Mouse (Mus musculus) midbrain, embryonic 12.5 days (tissue): ENCODE data around the gene Gm20388. TPM values are rescaled to one million over a fixed set of nuclear protein-coding genes. Genes with fewer than 3 reads are reported as not detected.

Source experiments
- ATAC-seq: fragments of 200-750 bp; cut with Nextera tagmentation; 2 replicates; pipeline ENCODE4 v1.8.0; 2017; ENCODE audit warnings: low read depth, moderate TSS enrichment, moderate library complexity; ENCODE audit not compliant: low FRiP score
- H3K27ac ChIP-seq: fragments of 300-500 bp; sonication (generic); replicated peaks from 2 replicates; pipeline ENCODE4 v1.5.1; 2016; ENCODE audit warnings: mild to moderate bottlenecking
- H3K27me3 ChIP-seq: fragments of 300-500 bp; sonication (generic); 2 replicates; pipeline ENCODE4 v1.6.1; 2016; ENCODE audit warnings: mild to moderate bottlenecking
- H3K36me3 ChIP-seq: fragments of 300-500 bp; sonication (generic); 2 replicates; pipeline ENCODE4 v1.6.1; 2016
- H3K4me1 ChIP-seq: fragments of 300-500 bp; sonication (generic); 2 replicates; pipeline ENCODE4 v1.6.1; 2016
- H3K4me2 ChIP-seq: fragments of 300-500 bp; sonication (generic); replicated peaks from 2 replicates; pipeline ENCODE4 v1.6.1; 2016; ENCODE audit warnings: mild to moderate bottlenecking, moderate library complexity
- H3K4me3 ChIP-seq: fragments of 300-500 bp; sonication (generic); 2 replicates; pipeline ENCODE4 v1.5.1; 2016; ENCODE audit warnings: mild to moderate bottlenecking
- H3K9ac ChIP-seq: fragments of 300-500 bp; sonication (generic); replicated peaks from 2 replicates; pipeline ENCODE4 v1.6.1; 2016; ENCODE audit warnings: mild to moderate bottlenecking, moderate library complexity
- H3K9me3 ChIP-seq: fragments of 300-500 bp; sonication (generic); 2 replicates; pipeline ENCODE4 v1.6.1; 2016; ENCODE audit warnings: mild to moderate bottlenecking
- WGBS: fragments of 180-500 bp; shearing (Covaris S2); methylation state at CpG from one replicate; pipeline ENCODE4 v1.1.7; 2016; 5-methylcytosine and 5-hydroxymethylcytosine counted together
- polyA plus RNA-seq: library from polyadenylated mRNA; unstranded; fragments of >200 nt; fragmentation: Nextera tagmentation; extraction: Ambion mirVana; gene quantifications from 2 replicates; pipeline ENCODE4 v1.2.1, GENCODE M21; 2016

The Gm20388 gene
- polyA plus RNA-seq, 1 experiment from 2014 or later, result not detected

DNA sequence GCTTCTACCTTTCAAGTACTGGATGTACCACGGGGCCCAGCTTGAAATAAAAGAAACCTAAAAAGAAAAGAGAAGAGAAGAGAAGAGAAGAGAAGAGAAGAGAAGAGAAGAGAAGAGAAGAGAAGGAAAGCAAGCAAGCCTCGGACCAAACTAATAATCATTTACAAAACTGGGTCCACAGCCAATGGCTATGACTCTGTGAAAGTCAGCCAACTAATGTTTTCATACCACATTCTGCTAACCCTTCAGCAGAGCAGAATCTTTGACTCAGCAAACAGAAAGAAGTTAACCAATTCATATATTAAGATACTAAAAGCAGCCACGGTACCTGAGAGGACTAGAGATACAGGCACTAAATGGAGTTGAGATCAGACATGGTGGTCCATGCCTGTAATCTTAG is 3381.6 kb downstream of the Gm20388 start:
- ATAC-seq, result no peak
- no peaks in the 10 kb centered on the region for H3K4me1 ChIP-seq
- no peak overlapping the region for H3K4me2 ChIP-seq
- H3K9me3 ChIP-seq, result no peaks in the 10 kb centered on the region
- no peaks in the 10 kb centered on the region for H3K27me3 ChIP-seq
- H3K9ac ChIP-seq, result no peak overlapping the region
- no peak overlapping the region for H3K4me3 ChIP-seq
- 92% methylated on average over 3 of the region's 3 CpGs for WGBS
- no peak overlapping the region for H3K27ac ChIP-seq
- peaks cover 60% of the 10 kb centered on the region for H3K36me3 ChIP-seq

DNA sequence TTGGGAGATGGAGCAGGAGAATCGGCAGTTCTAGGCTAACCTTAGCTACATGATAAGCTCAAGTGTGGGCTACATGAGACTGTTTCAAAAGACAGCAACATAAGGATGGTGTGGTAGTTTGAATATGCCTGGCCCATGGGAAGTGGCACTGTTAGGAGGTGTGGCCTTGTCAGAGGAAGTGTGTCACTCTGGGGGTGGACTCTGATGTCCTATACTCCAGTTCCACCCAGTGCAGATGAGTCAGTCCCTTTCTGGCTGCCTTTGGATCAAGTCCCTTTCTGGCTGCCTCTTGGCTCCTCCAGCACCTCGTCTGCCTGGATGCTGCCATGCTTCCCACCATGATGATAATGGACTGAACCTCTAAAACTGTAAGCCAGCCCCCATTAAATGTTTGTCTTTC is 3382.1 kb downstream of the Gm20388 start:
- 95% methylated on average over 2 of the region's 2 CpGs for WGBS
- ATAC-seq, result no peak

DNA sequence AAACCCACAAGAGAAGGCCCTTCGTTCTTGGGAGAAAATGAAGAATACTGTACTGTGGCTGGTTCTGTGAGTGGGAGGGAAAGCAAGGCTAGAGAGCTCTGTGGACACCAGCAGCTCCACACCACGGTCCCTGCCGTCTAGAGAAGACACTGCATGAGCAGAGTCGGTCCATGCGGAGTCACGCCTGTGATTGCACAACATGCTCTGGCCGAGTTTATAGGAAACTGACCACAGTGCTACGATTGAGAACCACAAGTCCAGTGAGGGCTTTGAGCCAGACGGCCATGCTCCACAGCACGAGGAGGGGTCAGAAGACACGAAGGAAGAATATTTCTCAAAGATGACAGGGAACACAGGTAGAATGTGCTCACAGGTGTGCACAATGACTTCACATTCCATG is 3387.7 kb downstream of the Gm20388 start:
- Histone ChIP-seq H3K9me3 (no peaks in the 10 kb centered on the region), H3K4me3 (no peak overlapping the region), H3K27ac (no peak overlapping the region), H3K27me3 (no peaks in the 10 kb centered on the region), H3K4me1 (no peaks in the 10 kb centered on the region), H3K36me3 (peaks cover 48% of the 10 kb centered on the region), H3K4me2 (no peak overlapping the region), H3K9ac (no peak overlapping the region)
- ATAC-seq, result no peak
- 95% methylated on average over 11 of the region's 11 CpGs for WGBS

More for the DNA sequence above, 3382.1 kb downstream of the Gm20388 start:
- Histone ChIP-seq H3K9me3 (no peaks in the 10 kb centered on the region), H3K36me3 (peaks cover 56% of the 10 kb centered on the region), H3K9ac (no peak overlapping the region), H3K4me2 (no peak overlapping the region), H3K4me1 (no peaks in the 10 kb centered on the region), H3K4me3 (no peak overlapping the region), H3K27ac (no peak overlapping the region), H3K27me3 (no peaks in the 10 kb centered on the region)

DNA sequence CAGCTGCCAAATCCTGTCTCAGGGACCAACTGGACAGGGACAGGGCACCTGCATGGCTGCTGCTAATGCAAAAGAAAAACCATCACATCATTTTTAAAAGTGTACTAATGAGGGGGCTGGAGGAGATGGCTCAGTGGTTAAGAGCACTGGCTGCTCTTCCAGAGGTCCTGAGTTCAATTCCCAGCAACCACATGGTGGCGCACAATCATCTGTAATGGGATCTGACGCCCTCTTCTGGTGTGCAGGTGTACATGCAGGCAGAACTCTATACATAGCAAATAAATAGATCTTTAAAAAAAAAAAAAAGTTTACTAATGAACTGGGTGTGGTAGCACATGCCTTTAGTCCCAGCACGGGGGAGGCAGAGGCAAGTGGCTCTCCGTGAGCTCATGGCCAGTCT is 3398.1 kb downstream of the Gm20388 start:
- WGBS, result 72% methylated on average over 4 of the region's 4 CpGs
- H3K9me3 ChIP-seq, result no peaks in the 10 kb centered on the region
- no peak for ATAC-seq
- H3K4me2 ChIP-seq, result no peak overlapping the region
- no peaks in the 10 kb centered on the region for H3K27me3 ChIP-seq
- no peak overlapping the region for H3K9ac ChIP-seq
- H3K4me1 ChIP-seq, result no peaks in the 10 kb centered on the region
- peaks cover 31% of the 10 kb centered on the region for H3K36me3 ChIP-seq
- no peak overlapping the region for H3K27ac ChIP-seq
- H3K4me3 ChIP-seq, result no peak overlapping the region

DNA sequence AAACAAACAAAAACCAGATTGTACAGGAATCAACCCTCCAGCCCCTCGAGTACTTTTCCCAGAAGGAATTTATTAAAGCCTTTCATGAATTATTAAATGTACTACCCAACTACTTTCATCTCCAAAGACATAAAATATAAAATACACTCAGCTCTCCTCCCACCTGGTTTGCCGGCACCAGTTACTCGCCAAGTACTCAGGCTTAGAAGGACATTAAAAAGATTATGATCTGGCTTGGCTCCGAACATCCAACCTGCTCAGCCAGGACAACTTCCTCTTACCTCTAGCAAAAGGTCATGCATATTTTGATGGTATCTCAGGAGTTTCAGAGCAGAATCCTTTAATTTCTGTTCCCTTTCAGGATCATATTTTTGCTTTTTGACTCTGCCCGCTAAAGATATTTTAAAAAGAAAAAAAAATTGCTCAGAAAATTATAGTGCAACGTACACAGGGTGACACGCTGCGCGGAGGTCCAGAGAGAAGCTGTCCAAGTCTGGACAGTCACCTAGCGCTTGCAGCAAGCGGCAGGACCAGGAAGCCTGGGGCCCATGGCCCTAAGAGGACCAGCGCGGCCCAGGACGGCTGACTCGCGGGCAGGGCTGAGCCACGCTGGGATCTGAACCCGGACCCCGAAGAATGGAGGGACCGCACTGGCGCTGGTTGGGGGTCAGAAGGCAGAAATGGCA is 3407.3 kb downstream of the Gm20388 start:
- Histone ChIP-seq H3K27me3 (no peaks in the 10 kb centered on the region), H3K9me3 (no peaks in the 10 kb centered on the region), H3K27ac (0 out of 2 replicates have a peak overlapping the region, but pooled peaks have one; percentile 22), H3K9ac (peak overlapping the region; percentile 63), H3K36me3 (no peaks in the 10 kb centered on the region), H3K4me3 (peak overlapping the region; percentile 51), H3K4me1 (peaks cover 16% of the 10 kb centered on the region), H3K4me2 (peak overlapping the region; percentile 76)
- ATAC-seq, result peak; percentile 82; the same call in 1 of the 2 replicates
- 6% methylated on average over 21 of the region's 21 CpGs for WGBS

DNA sequence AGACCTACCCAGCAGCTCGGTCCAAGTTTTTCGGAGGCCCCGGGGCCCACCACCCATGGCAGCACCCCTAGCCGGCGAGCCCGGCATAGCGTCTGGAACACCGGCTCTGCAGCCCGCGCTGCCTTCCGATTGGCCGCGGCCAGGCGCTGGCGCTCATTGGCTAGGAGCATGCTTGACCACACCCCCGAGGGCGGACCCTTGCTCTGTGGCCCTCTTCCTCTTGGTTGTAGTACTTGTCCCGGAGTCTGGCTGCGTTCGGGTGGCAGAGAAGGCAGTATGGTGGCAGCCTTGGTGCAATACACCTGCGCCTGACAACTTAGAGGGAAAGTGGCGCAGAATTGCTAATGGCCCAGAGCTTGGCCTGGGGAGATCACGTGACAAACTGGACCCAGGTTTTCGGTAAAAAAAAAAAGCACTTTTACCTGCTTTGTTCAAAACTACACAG is 3407.8 kb downstream of the Gm20388 start, which contains the start of gene Fanca:
Fanca (minus strand) TSS at position 110 of the 445 bp plus-strand sequence.
- peak within 1 kb of the TSS; percentile 51 for H3K4me3 ChIP-seq
- no peaks in the 10 kb centered on the region for H3K9me3 ChIP-seq
- H3K4me1 ChIP-seq, result peaks cover 16% of the 10 kb centered on the region
- peak within 1 kb of the TSS; percentile 76 for H3K4me2 ChIP-seq
- peak within 1 kb of the TSS; percentile 63 for H3K9ac ChIP-seq
- 0 out of 2 replicates have a peak within 1 kb of the TSS, but pooled peaks have one; percentile 22 for H3K27ac ChIP-seq
- no peaks in the 10 kb centered on the region for H3K27me3 ChIP-seq
- peak; percentile 99 for ATAC-seq
- no peaks in the 10 kb centered on the region for H3K36me3 ChIP-seq
- WGBS, result 2% methylated on average over 24 of the region's 24 CpGs

DNA sequence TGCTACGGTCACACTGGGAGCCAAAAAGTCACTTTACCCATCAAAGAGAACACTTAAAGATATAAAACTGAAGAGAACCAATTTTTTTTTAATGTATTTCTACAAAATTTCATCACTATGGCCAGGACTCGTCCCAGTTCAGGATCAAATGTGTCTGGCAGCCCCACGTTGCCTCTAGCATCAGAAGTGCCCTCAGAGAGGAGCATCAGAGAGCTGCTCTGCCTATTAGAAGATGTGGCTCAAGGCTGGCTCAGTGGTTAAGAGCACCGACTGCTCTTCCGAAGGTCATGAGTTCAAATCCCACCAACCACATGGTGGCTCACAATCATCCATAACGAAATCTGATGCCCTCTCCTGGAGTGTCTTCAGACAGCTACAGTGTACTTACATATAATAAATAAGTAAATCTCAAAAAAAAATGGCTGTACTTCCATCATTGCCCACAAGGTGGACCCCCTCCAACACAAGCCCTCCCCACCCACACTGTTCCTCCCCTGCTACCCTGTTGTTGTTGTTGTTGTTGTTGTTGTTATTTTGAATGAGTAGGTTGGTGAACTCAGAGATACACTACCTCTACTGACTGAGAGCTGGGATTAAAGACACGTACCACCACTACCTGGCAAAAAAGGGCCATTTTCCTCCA is 3409.0 kb downstream of the Gm20388 start:
- Histone ChIP-seq H3K27ac (no peak overlapping the region), H3K4me2 (no peak overlapping the region), H3K36me3 (no peaks in the 10 kb centered on the region), H3K9me3 (no peaks in the 10 kb centered on the region), H3K9ac (no peak overlapping the region), H3K27me3 (no peaks in the 10 kb centered on the region), H3K4me3 (no peak overlapping the region), H3K4me1 (peaks cover 16% of the 10 kb centered on the region)
- ATAC-seq, result no peak
- WGBS, result 43% methylated on average over 7 of the region's 7 CpGs

DNA sequence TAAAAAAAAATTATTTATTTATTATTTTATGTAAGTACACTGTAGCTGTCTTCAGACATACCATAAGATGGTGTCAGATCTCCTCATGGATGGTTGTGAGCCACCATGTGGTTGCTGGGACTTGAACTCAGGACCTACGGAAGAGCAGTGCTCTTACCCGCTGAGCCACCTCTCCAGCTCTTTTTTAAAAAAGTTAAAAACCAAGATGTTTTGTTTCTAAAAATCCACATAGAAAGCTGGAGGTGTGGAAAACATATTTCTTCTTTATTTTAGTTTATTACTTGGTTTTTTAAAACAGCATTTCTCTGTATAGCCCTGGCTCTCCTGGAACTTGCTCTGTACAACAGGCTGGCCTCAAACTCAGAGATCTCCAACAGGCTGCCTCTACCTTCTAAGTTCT is 3417.9 kb downstream of the Gm20388 start:
- WGBS, result 94% methylated on average over 2 of the region's 2 CpGs
- Histone ChIP-seq H3K9ac (no peak overlapping the region), H3K27ac (no peak overlapping the region), H3K9me3 (no peaks in the 10 kb centered on the region), H3K4me1 (peaks cover 6% of the 10 kb centered on the region), H3K36me3 (no peaks in the 10 kb centered on the region), H3K4me3 (no peak overlapping the region), H3K4me2 (no peak overlapping the region), H3K27me3 (peaks cover 6% of the 10 kb centered on the region)
- ATAC-seq, result no peak

DNA sequence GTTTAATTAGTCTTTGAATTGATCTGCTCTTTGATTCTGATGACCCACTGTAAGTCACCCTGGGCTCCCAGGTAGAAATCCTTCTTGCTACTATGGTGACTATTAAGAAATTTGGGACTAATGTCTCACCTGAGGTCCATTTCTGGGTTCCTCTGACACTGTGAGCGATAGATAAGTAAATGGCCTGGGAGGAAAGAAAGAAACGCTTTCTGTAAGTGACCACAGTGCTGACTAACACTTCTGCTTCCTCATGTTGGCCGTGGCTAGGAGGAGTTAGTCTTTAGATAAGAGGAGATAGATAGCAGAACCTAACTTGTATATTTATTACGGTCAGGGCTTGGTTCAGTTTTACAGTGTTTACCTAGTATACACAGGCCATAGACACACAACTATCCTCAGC is 3418.7 kb downstream of the Gm20388 start:
- Histone ChIP-seq H3K9ac (no peak overlapping the region), H3K27ac (no peak overlapping the region), H3K4me3 (no peak overlapping the region), H3K9me3 (no peaks in the 10 kb centered on the region), H3K27me3 (peaks cover 6% of the 10 kb centered on the region), H3K4me1 (peaks cover 13% of the 10 kb centered on the region), H3K36me3 (no peaks in the 10 kb centered on the region), H3K4me2 (no peak overlapping the region)
- no peak for ATAC-seq
- 91% methylated on average over 4 of the region's 4 CpGs for WGBS

DNA sequence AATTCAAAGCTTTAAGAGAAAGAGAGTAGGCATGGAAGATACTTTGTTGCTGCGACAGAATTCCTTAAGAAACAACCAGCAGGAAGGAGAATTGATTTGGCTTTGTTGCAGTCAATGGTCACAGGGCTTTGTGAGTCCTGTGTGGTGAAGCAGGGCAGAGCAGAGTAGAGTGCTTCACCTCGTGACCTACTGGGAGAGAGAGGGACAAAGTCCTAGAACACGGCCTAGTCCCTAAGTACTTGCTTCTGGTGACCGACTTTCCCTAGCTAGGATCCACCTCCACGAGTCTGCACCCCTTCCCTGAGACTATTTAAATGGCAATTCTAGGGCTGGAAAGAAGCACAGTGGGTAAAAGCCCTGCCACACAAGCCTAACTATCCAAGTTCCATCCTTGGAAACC is 3419.3 kb downstream of the Gm20388 start:
- H3K9ac ChIP-seq, result no peak overlapping the region
- no peak for ATAC-seq
- no peaks in the 10 kb centered on the region for H3K9me3 ChIP-seq
- H3K36me3 ChIP-seq, result no peaks in the 10 kb centered on the region
- no peak overlapping the region for H3K4me3 ChIP-seq
- H3K27me3 ChIP-seq, result peaks cover 6% of the 10 kb centered on the region
- H3K4me2 ChIP-seq, result no peak overlapping the region
- no peak overlapping the region for H3K27ac ChIP-seq
- peaks cover 19% of the 10 kb centered on the region for H3K4me1 ChIP-seq
- 70% methylated on average over 5 of the region's 5 CpGs for WGBS

DNA sequence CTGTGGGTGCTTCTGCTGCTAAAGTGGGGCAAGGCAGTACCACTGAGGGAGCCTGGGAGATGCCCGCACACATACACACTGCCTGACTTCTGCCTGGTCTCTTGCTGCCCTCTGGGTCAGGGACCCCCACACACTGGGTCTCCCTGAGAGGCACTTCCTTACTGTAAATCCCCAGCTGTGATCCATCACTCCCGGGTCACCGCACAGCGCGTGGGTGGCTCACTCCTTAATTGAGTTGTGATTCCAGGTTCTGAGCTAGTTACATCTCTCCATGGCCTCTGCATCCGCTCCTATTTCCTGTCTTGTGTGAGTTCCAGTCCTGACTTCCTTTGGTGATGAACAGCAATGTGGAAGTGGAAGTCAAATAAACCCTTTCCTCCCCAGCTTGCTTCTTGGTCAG is 3420.1 kb downstream of the Gm20388 start:
- Histone ChIP-seq H3K36me3 (no peaks in the 10 kb centered on the region), H3K4me1 (peaks cover 19% of the 10 kb centered on the region), H3K4me3 (no peak overlapping the region), H3K27ac (no peak overlapping the region), H3K27me3 (peaks cover 6% of the 10 kb centered on the region; the same call in 1 of the 2 replicates), H3K9ac (no peak overlapping the region), H3K9me3 (no peaks in the 10 kb centered on the region), H3K4me2 (no peak overlapping the region)
- WGBS, result 87% methylated on average over 6 of the region's 6 CpGs
- no peak for ATAC-seq

DNA sequence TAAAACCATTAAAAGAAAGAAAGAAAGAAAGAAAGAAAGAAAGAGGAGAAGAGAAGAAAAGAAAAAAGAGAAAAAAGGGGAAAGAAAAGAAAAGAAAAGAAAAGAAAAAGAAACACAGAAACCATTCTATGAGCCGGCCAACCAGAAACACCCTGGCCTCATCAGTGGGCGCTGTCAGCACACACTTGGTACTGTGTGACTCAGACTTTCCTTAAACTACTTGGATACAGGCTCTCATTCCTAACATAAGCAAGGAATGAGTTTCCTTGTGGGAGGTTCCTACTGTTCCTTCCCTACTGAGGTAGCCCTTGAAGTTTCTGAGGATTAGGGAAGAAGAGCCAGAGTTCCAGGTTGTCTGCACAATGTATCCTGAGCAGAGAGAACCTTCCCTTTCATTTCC is 3420.7 kb downstream of the Gm20388 start:
- no peak for ATAC-seq
- Histone ChIP-seq H3K4me3 (no peak overlapping the region), H3K4me1 (peaks cover 19% of the 10 kb centered on the region), H3K27ac (peak overlapping the region; percentile 91), H3K27me3 (peaks cover 6% of the 10 kb centered on the region; the same call in 1 of the 2 replicates), H3K9ac (no peak overlapping the region; the same call in 1 of the 2 replicates), H3K36me3 (no peaks in the 10 kb centered on the region), H3K9me3 (no peaks in the 10 kb centered on the region), H3K4me2 (peak overlapping the region; percentile 78; the same call in 1 of the 2 replicates)
- WGBS, result 80% methylated on average over 2 of the region's 2 CpGs
